Mouse (Mus musculus) intestine, embryonic 15.5 days (tissue): ENCODE measurements around the gene Spaca4. TPM values are rescaled to one million over a fixed set of nuclear protein-coding genes. Genes with fewer than 3 reads are reported as not detected.

Source experiments
- ATAC-seq: fragments of 200-750 bp; cut with Nextera tagmentation; 2 replicates; pipeline ENCODE4 v1.8.0; 2017; ENCODE audit warnings: moderate TSS enrichment, moderate library complexity
- H3K27ac ChIP-seq: fragments of 300-500 bp; sonication (generic); 2 replicates; pipeline ENCODE4 v1.5.1; 2015; ENCODE audit warnings: mild to moderate bottlenecking, inconsistent platforms
- H3K27me3 ChIP-seq: fragments of 300-500 bp; sonication (generic); replicated peaks from 2 replicates; pipeline ENCODE4 v1.6.1; 2015; ENCODE audit warnings: inconsistent platforms
- H3K36me3 ChIP-seq: fragments of 300-500 bp; sonication (generic); 2 replicates; pipeline ENCODE4 v1.6.1; 2015; ENCODE audit warnings: inconsistent platforms
- H3K4me1 ChIP-seq: fragments of 300-500 bp; sonication (generic); replicated peaks from 2 replicates; pipeline ENCODE4 v1.6.1; 2015; ENCODE audit warnings: inconsistent platforms
- H3K4me2 ChIP-seq: fragments of 300-500 bp; sonication (generic); replicated peaks from 2 replicates; pipeline ENCODE4 v1.6.1; 2015; ENCODE audit warnings: mild to moderate bottlenecking, inconsistent platforms
- H3K4me3 ChIP-seq: fragments of 300-500 bp; sonication (generic); replicated peaks from 2 replicates; pipeline ENCODE4 v1.5.1; 2015; ENCODE audit warnings: inconsistent platforms
- H3K9ac ChIP-seq: fragments of 300-500 bp; sonication (generic); 2 replicates; pipeline ENCODE4 v1.6.1; 2015; ENCODE audit warnings: inconsistent platforms
- H3K9me3 ChIP-seq: fragments of 300-500 bp; sonication (generic); 2 replicates; pipeline ENCODE4 v1.6.1; 2016; ENCODE audit warnings: inconsistent platforms
- WGBS: fragments of 180-500 bp; shearing (Covaris S2); methylation state at CpG from one replicate; pipeline ENCODE4 v1.1.7; 2015; 5-methylcytosine and 5-hydroxymethylcytosine counted together
- polyA plus RNA-seq: library from polyadenylated mRNA; unstranded; fragments of >200 nt; fragmentation: Nextera tagmentation; extraction: Ambion mirVana; gene quantifications from 2 replicates; pipeline ENCODE4 v1.2.1, GENCODE M21; 2015

The Spaca4 gene
- polyA plus RNA-seq, 1 experiment from 2014 or later = 0.49 TPM

DNA sequence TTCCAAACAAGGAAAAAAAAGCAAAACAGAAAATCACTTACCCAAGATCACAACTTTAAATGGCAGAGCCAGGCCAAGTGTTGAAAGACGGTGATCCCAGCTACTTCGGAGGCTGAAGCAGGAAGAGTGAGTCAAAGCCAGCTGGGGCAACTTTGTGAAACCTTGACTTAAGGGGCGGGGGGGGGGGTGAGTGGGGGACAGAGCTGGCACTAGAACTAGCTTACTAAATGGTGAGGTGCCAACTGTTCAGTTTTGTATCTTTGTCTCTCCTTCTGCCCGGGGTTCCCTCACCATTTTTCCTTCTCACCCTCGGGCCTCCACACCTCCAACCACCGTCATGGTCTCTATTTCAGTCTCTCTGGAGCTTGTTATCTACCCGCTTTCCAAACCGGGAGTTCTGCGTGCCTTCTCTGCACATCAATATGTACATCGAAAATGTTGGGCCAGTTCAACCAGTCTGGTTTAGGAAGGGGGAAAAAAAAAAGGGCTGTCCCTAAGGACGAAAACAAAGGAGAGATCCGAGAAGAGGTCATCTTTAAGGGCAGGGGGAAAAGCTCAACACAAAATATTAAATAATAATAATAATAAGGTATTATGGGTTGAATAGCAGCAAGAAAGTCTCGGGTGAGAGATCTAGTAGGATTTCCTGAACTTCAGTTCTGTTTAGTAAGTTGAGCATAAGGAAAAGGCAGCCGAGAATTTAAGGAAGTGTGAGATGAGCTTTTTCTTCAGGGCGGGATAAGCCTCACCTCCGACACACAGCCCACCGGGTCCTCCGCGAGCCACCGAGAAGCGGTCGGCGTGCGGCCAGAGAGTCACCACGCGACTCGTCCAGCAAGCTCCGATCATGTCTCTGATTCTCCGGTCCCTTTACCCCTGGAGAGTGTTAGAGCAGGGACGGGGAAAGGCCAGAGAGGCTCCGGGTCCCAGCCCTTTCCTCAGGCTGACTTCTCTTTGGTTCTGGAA, 8.4 kb downstream of the Spaca4 start:
- Histone ChIP-seq H3K9me3 (no peaks in the 10 kb centered on the region), H3K36me3 (peaks cover 18% of the 10 kb centered on the region), H3K4me1 (peaks cover 51% of the 10 kb centered on the region), H3K9ac (peak overlapping the region; percentile 77), H3K4me2 (peak overlapping the region; percentile 83), H3K27me3 (no peaks in the 10 kb centered on the region), H3K27ac (peak overlapping the region; percentile 89), H3K4me3 (peak overlapping the region; percentile 71)
- 8% methylated on average over 31 of the region's 31 CpGs for WGBS
- ATAC-seq = no peak

DNA sequence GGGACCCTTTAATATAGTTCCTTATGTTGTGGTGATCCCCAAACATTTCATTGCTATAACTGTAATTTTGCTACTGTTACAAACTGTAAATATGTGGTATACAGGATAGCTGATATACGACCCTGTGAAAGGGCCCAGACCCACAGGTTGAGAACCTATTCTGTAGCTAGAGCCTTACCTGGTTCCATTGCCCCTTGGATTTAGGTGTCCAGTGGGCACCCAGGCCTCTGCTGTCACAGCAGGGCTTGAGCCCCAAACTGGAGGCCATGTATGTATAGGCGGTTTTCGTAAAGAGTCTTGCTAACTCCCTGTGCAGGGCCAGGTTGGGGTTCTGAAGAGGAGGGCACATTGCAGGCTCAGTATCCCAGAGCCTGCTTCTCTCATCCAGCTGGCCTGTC, 9.2 kb downstream of the Spaca4 start:
- peak overlapping the region; percentile 77; the same call in 1 of the 2 replicates for H3K9ac ChIP-seq
- 89% methylated on average over 3 of the region's 3 CpGs for WGBS

DNA sequence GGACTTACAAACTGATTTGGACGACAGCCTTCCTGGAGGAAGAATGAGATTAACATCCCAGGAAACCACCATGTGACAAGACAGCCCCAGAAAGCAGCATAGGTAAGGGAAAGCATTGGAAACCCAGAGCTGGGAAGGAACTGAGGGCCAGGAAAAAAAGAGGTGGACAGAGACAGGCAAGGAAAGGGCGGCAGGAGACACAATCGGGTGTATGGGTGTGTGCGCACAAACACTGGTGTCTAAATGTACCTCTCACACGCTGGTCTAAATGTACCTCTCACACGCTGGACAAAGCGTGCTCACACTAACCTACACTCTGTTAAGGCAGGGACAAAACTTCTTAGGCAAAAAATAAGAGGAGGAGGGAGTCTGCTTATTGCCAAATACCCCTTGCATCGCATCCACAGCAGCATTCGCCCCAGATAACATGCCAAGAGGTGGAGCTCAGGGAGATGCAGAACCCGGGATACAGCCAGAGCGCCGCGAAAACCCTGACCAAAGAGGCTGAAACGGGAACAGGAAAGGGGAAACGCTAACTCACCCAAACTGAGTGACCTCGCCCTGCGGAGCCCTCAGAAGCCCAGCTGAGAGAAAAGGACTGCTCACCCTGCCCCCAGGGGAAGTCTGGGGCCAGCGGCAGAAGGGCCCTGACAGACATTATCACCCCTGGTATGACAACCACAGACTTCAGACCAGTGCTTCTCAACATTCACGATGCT, 9.7 kb downstream of the Spaca4 start:
- Histone ChIP-seq H3K4me1 (peaks cover 54% of the 10 kb centered on the region), H3K27me3 (no peaks in the 10 kb centered on the region), H3K4me2 (peak overlapping the region; percentile 83), H3K9ac (peak overlapping the region; percentile 77), H3K27ac (peak overlapping the region; percentile 95; the same call in 1 of the 2 replicates), H3K36me3 (peaks cover 30% of the 10 kb centered on the region), H3K9me3 (no peaks in the 10 kb centered on the region), H3K4me3 (peak overlapping the region; percentile 71)
- WGBS = 80% methylated on average over 19 of the region's 19 CpGs
- ATAC-seq = no peak

More for the DNA sequence above, 9.2 kb downstream of the Spaca4 start:
- H3K4me2 ChIP-seq = peak overlapping the region; percentile 83
- peaks cover 26% of the 10 kb centered on the region for H3K36me3 ChIP-seq
- ATAC-seq = no peak
- H3K9me3 ChIP-seq = no peaks in the 10 kb centered on the region
- H3K4me1 ChIP-seq = peaks cover 52% of the 10 kb centered on the region
- peak overlapping the region; percentile 71; the same call in 1 of the 2 replicates for H3K4me3 ChIP-seq
- no peaks in the 10 kb centered on the region for H3K27me3 ChIP-seq
- no peak overlapping the region for H3K27ac ChIP-seq

DNA sequence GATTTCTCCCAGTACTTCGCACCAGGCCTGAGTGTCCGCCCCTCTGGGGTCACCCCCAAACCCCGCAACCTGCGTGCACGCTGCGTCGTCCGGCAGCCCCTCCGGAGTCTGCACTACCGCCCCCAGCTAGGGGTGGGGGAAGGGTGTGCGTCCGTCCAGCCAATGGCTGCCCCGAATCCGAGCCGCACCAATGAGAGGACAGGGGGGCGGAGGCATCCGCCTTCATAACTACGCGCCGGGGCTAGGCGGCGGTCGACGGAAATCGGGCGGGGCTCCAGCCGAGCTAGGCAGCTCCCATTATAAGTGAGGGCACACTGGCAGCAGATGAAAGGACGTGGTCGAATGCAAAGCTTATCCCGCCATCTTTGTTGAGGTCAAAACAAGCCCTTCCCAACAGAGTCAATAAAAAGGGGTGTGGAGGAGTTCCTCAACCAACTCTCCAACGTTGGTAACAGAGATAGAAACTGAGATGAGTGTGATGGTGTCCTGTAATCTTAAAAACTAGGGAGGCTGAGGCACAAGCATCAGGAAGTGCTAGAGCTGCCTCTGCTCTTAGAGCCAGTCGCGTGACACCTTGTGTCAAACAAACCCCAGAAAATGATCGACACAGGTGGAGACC, 10.4 kb downstream of the Spaca4 start, which contains the start of gene Rpl18:
Rpl18 (plus strand) TSS at position 368 of the 619 bp plus-strand sequence.
- peak; percentile 89 for ATAC-seq
- peak within 1 kb of the TSS; percentile 77 for H3K9ac ChIP-seq
- peak within 1 kb of the TSS; percentile 83 for H3K4me2 ChIP-seq
- no peaks in the 10 kb centered on the region for H3K9me3 ChIP-seq
- peak within 1 kb of the TSS; percentile 95 for H3K27ac ChIP-seq
- peaks cover 32% of the 10 kb centered on the region for H3K36me3 ChIP-seq
- peaks cover 59% of the 10 kb centered on the region for H3K4me1 ChIP-seq
- WGBS = 5% methylated on average over 34 of the region's 34 CpGs
- no peaks in the 10 kb centered on the region for H3K27me3 ChIP-seq
- peak within 1 kb of the TSS; percentile 71 for H3K4me3 ChIP-seq

DNA sequence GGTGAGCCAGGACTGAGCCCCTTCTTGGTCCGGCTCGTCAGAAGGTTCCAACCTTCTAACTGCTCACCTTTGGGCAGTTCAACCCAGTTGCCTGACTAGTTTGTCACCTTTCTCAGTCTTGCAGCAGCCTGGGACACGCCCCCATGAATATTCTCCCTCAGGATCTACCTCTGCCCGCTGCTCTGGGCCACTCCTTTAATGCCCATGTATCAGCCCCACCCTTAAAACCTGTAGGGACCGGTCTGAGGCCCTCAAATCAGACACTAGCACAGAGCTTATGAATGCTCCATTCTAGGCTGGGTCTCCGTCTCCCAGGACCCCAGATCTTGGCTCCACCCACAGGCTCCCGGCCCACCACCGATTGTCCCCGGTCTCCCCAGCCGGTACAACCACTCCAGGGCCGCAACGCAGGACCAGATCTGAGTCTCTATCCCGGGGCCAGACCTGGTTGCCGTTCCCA, 11.0 kb downstream of the Spaca4 start:
- H3K36me3 ChIP-seq = peaks cover 27% of the 10 kb centered on the region
- H3K27ac ChIP-seq = peak overlapping the region; percentile 95
- peaks cover 59% of the 10 kb centered on the region for H3K4me1 ChIP-seq
- peak overlapping the region; percentile 83 for H3K4me2 ChIP-seq
- peak overlapping the region; percentile 71 for H3K4me3 ChIP-seq
- H3K9ac ChIP-seq = peak overlapping the region; percentile 72
- 5% methylated on average over 14 of the region's 14 CpGs for WGBS
- no peaks in the 10 kb centered on the region for H3K27me3 ChIP-seq
- H3K9me3 ChIP-seq = no peaks in the 10 kb centered on the region
- ATAC-seq = peak; percentile 77

DNA sequence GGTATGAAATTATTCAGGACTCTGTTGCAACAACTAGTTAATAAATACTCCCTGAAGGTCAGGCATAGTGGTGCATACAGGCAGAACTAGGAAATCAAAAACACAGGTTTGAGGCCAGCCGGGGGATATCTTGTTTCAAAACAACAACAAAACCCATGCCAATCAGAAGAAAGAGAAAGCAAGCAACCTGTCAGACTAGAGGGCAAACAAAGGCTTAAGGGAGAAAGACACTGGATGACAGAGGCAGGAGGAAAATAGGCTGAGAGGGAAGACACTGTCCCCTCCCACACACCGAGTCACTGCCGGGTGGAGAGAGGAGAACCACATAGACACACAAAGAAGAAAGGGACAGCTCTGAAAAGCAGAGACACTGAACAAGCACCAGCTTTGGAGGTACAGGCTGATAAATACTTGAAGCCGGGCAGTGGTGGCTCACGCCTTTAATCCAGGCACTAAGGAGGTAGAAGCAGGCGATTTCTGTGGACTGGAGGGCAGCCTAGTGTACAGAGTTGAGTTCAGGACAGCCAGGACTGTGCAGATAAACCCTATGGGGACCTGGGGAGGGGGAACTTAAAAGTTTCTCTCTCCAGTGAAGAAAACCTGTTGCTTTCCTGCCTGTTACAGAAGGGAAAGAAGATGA, 11.6 kb downstream of the Spaca4 start:
- no peaks in the 10 kb centered on the region for H3K27me3 ChIP-seq
- H3K27ac ChIP-seq = peak overlapping the region; percentile 95
- peaks cover 25% of the 10 kb centered on the region for H3K36me3 ChIP-seq
- H3K9me3 ChIP-seq = no peaks in the 10 kb centered on the region
- peak overlapping the region; percentile 71 for H3K4me3 ChIP-seq
- WGBS = 61% methylated on average over 6 of the region's 6 CpGs
- ATAC-seq = no peak
- H3K4me1 ChIP-seq = peaks cover 57% of the 10 kb centered on the region
- H3K9ac ChIP-seq = peak overlapping the region; percentile 72
- peak overlapping the region; percentile 83 for H3K4me2 ChIP-seq

DNA sequence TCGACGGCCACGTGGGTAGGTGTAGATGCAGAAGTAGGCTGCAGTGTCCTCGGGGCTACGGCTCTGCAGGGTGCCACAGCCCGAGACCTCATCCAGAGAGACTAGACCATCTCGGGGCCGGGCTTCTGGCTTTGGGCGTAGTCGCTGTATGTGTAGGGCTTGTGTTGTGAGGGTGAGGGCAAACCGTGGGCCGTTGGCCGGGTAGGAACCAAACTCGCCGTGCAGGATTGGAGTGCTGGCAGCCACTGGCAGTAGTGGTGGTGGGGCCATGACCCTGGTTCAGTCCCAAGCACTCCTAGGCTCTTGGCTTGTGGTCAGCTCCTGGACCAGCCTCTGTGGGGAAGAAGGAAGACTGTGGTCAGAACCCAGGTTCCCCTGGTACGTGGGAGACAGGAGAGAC, 12.2 kb downstream of the Spaca4 start:
- ATAC-seq = no peak
- Histone ChIP-seq H3K9me3 (no peaks in the 10 kb centered on the region), H3K27me3 (no peaks in the 10 kb centered on the region), H3K36me3 (peaks cover 25% of the 10 kb centered on the region), H3K4me2 (peak overlapping the region; percentile 83), H3K4me3 (peak overlapping the region; percentile 71; the same call in 1 of the 2 replicates), H3K27ac (peak overlapping the region; percentile 95), H3K9ac (peak overlapping the region; percentile 28; the same call in 1 of the 2 replicates), H3K4me1 (peaks cover 59% of the 10 kb centered on the region)
- WGBS = 84% methylated on average over 16 of the region's 16 CpGs

DNA sequence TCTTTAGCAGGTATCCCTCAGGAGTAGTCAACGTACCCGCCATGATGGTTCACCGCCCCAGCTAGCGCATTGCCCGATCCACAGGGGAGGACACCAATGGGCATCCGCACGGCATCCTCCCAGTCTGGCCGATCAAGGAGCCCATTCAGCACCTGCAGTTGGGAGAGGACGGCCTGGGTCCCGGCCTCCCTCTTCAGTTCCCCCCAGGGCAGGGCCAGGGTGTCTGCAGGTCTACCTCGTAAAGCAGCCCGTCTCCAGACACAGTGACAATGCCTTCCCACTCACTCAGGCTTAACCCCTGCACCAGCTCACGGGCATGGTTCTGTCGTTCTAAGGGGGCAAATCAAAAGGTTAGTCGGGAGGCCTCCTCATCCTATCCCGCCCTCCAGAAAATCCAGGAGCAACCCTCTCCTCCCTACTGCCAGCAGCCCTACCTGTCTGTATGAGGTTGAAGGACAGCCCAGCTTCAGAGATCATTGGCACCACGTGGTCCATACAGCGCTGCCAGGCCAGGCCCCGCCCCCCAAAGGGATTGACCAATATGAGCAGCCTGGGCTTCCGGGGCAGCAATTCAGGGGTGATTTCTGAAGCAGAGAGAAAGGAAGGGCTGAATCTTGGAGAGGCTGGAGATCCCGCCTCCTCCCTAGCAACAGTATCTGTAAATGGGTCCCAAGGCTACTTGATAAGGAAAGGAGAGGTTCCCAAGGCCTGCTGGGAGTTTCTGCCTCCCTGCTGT, 13.4 kb downstream of the Spaca4 start:
- Histone ChIP-seq H3K4me2 (peak overlapping the region; percentile 45), H3K9me3 (no peaks in the 10 kb centered on the region), H3K27me3 (no peaks in the 10 kb centered on the region), H3K4me3 (no peak overlapping the region), H3K9ac (no peak overlapping the region), H3K4me1 (peaks cover 70% of the 10 kb centered on the region), H3K27ac (peak overlapping the region; percentile 95; the same call in 1 of the 2 replicates), H3K36me3 (peaks cover 25% of the 10 kb centered on the region)
- ATAC-seq = peak; percentile 47
- 76% methylated on average over 20 of the region's 21 CpGs for WGBS

DNA sequence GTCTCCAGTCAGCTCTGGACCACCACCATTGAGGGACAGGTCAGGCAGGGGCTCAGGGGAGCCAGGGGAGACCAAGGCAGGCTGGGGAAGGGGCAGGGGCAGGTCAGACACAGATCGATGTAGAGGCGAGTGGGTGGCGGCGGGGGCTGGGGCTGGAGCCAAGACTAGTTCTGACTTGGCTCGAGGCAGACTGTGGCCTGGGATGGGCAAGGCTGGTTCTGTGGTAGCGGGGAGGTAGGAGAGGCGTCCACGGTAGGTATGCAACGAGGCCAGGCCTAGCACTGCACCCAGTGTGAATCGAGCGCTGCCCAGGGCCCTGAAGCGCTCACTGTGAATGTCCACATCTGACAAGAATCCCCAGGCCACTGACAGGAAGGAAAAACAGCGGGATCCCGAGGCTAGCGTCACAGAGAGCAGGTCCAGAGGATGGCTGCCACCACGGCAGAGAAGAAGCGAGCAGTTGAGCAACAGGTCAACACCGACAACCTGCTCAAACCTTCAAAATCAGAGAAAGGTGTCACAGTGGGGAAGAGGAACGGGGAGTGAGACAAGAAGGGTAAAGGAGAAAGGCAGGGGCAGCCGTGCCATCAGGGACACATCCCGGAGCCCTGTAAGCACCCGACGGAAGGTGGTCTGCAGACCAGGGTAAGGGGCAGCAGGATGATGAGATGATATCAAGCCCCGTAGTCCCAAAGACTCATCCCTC, 14.1 kb downstream of the Spaca4 start:
- peak overlapping the region; percentile 29; the same call in 1 of the 2 replicates for H3K27ac ChIP-seq
- H3K9me3 ChIP-seq = no peaks in the 10 kb centered on the region
- ATAC-seq = no peak
- peaks cover 25% of the 10 kb centered on the region for H3K36me3 ChIP-seq
- H3K27me3 ChIP-seq = no peaks in the 10 kb centered on the region
- WGBS = 88% methylated on average over 24 of the region's 24 CpGs
- H3K4me1 ChIP-seq = peaks cover 70% of the 10 kb centered on the region
- H3K4me3 ChIP-seq = no peak overlapping the region
- H3K4me2 ChIP-seq = peak overlapping the region; percentile 45
- no peak overlapping the region for H3K9ac ChIP-seq

DNA sequence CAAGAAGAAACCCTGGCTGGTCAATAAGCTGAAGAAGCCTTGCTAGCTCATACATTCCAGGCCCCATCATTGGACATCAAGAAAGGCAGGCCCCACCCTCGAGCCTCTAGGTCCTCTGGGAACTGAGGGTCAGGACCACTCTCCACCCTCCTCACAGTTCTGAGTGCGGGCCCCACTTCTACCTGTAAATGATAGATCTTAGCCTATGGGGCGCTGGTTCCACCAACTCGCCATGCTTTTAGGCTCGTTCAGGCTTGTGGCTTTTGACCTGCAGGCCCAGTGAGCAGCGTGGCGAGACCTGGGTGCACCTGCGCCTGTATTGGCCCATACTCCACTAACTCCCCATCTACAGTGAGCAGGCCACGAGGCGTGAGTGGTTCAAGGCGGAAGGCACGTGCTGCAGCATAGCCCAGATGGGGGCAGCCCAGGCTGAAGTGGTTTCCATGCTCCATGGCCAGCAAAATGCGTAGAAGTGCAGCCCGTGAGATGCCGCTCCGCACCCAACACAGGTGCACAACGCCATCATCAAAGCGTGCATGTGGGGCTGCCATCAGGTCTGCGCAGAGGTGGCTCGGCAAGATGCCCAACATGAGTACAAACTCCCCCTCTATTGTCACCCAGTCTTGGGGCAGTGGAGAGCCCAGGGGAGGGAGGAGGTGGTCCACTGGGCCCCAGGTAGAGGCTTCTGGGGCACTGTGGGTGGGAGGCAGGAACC, 15.0 kb downstream of the Spaca4 start:
- H3K27ac ChIP-seq = no peak overlapping the region; the same call in 1 of the 2 replicates
- no peaks in the 10 kb centered on the region for H3K9me3 ChIP-seq
- H3K4me1 ChIP-seq = peaks cover 70% of the 10 kb centered on the region
- no peak overlapping the region for H3K4me2 ChIP-seq
- peaks cover 25% of the 10 kb centered on the region for H3K36me3 ChIP-seq
- 92% methylated on average over 20 of the region's 20 CpGs for WGBS
- H3K4me3 ChIP-seq = no peak overlapping the region
- H3K27me3 ChIP-seq = no peaks in the 10 kb centered on the region
- no peak for ATAC-seq
- H3K9ac ChIP-seq = no peak overlapping the region
